Mouse (Mus musculus) embryonic fibroblast, embryonic 13.5 days (primary cell): ENCODE measurements around the gene Rexo1. TPM values are rescaled to one million over a fixed set of nuclear protein-coding genes. Genes with fewer than 3 reads are reported as not detected.

Source experiments
- H3K27ac ChIP-seq: 2 replicates; pipeline ENCODE4 v1.5.1; 2012; ENCODE audit warnings: low read length, control low read depth, inconsistent platforms; ENCODE audit not compliant: insufficient read depth
- H3K4me1 ChIP-seq: 2 replicates; pipeline ENCODE4 v1.6.1; 2011; ENCODE audit warnings: low read length; ENCODE audit not compliant: control insufficient read depth, insufficient read depth
- H3K4me3 ChIP-seq: 2 replicates; pipeline ENCODE4 v1.5.1; 2011; ENCODE audit warnings: mild to moderate bottlenecking, control low read depth, low read length; ENCODE audit not compliant: insufficient read depth
- CTCF ChIP-seq: IDR thresholded peaks from 2 replicates; pipeline ENCODE4 v1.5.1; 2011; ENCODE audit warnings: mild to moderate bottlenecking, control low read depth, low read length, moderate library complexity, borderline replicate concordance; ENCODE audit not compliant: insufficient read depth
- POLR2A ChIP-seq: IDR thresholded peaks from 2 replicates; pipeline ENCODE4 v1.6.1; 2011; ENCODE audit warnings: low read depth, mild to moderate bottlenecking, control low read depth, low read length, moderate library complexity
- polyA plus RNA-seq: library from polyadenylated mRNA; stranded (reverse); fragments of >200 nt; gene quantifications from 2 replicates; pipeline ENCODE4 v1.2.4, GENCODE M21; 2011; ENCODE audit warnings: low read depth; ENCODE audit not compliant: missing spikeins, insufficient read length

Rexo1 gene
- polyA plus RNA-seq, 1 experiment = 21.9 TPM

- no peaks in the 10 kb centered on the region for H3K4me1 ChIP-seq
- H3K27ac ChIP-seq = no peak overlapping the region
- H3K4me3 ChIP-seq = peak overlapping the region; percentile 99
- no peak for TF ChIP-seq CTCF
- no peak for TF ChIP-seq POLR2A
Measured at GRCm38 (mm10) chr10:80574896-80575295, 13.5 kb upstream of the Rexo1 start.

- H3K27ac ChIP-seq = no peak overlapping the region
- no peak overlapping the region for H3K4me3 ChIP-seq
- TF ChIP-seq CTCF (no peak), POLR2A (no peak)
- H3K4me1 ChIP-seq = no peaks in the 10 kb centered on the region
Measured at GRCm38 (mm10) chr10:80573944-80574343, 12.6 kb upstream of the Rexo1 start.

DNA sequence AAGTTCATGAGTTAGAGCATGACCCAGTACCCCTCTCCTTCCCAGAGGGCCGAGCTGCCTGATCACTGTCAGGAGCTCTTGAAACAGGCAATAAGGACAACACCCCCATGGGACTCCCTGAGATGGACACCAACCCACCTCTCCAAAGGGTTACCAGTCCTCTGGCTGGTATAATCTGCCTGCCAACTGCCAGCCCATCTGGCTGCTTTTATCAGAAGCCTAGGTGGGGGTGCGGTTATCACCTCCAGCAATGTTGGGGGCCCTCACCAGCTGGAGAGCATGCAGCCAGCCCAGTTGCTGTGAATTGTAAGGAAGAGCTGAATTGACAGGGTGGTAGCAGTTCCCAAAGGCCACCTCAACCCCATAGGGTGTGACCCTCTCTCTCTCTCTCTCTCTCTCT lies 11.1 kb upstream of the Rexo1 start:
- TF ChIP-seq CTCF = no peak
- TF ChIP-seq POLR2A = no peak
- Histone ChIP-seq H3K27ac (no peak overlapping the region), H3K4me3 (no peak overlapping the region), H3K4me1 (no peaks in the 10 kb centered on the region)

GRCm38 (mm10) chr10:80570871-80571836 lies 9.8 kb upstream of the Rexo1 start:
- TF ChIP-seq POLR2A (no peak), CTCF (no peak)
- H3K27ac ChIP-seq = no peak overlapping the region
- no peaks in the 10 kb centered on the region for H3K4me1 ChIP-seq
- no peak overlapping the region for H3K4me3 ChIP-seq

DNA sequence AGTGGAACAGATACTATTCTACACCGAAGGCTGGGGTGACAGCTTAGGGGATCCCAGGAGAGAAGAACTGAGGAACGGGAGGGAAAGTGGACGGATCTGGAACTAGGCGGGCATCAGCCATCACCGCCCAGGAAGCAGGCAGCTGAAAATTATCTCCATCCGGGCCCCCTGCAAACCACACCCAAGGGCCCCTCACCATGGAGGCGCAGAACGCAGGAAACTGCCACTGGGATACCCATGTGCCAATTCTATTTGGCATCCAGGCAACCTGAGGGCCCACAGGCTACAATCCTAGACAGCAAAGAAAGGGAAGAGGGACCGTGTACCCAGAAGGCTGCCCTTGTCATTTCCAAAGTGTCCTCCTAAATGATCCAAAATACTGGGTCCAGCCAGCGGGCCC lies 9.1 kb upstream of the Rexo1 start:
- Histone ChIP-seq H3K4me1 (no peaks in the 10 kb centered on the region), H3K4me3 (no peak overlapping the region), H3K27ac (no peak overlapping the region)
- TF ChIP-seq CTCF (no peak), POLR2A (no peak)

DNA sequence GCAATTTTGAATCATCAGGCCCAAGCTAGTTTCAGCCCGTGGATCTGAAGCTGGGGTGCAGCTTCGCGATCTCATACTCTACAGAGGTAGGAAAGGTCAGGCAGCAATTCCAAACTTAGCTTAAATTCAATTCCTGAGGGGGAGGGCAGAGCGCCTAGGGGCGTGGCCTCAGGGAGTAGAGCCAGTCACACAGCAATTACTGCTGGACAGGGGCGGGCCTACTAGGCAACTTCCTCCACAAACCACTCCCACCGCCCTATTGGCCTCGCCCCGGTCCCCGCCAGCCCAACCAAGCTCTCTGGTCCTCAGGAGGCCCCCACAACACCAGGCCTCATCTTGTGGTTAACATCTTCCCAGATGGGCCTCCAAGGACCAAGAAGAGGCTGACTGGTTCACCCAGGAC lies 8.3 kb upstream of the Rexo1 start:
- Histone ChIP-seq H3K4me3 (no peak overlapping the region), H3K4me1 (no peaks in the 10 kb centered on the region)
- TF ChIP-seq CTCF (no peak), POLR2A (no peak)

GRCm38 (mm10) chr10:80568876-80569275 lies 7.5 kb upstream of the Rexo1 start:
- Histone ChIP-seq H3K27ac (no peak overlapping the region), H3K4me1 (no peaks in the 10 kb centered on the region), H3K4me3 (no peak overlapping the region)
- TF ChIP-seq CTCF (no peak), POLR2A (no peak)

More for the DNA sequence above, 8.3 kb upstream of the Rexo1 start:
- no peak overlapping the region for H3K27ac ChIP-seq

- TF ChIP-seq POLR2A (no peak), CTCF (peak; percentile 98)
- Histone ChIP-seq H3K4me3 (no peak overlapping the region), H3K27ac (no peak overlapping the region), H3K4me1 (no peaks in the 10 kb centered on the region)
Measured at GRCm38 (mm10) chr10:80566375-80567092, 5.2 kb upstream of the Rexo1 start.

- H3K4me1 ChIP-seq = 0 out of 2 replicates have a peak, but pooled peaks cover 5% of the 10 kb centered on the region
- H3K4me3 ChIP-seq = peak overlapping the region; percentile 77
- no peak overlapping the region for H3K27ac ChIP-seq
- no peak for TF ChIP-seq POLR2A
- no peak for TF ChIP-seq CTCF
Measured at GRCm38 (mm10) chr10:80560621-80561020, 739 bp downstream of the Rexo1 start.
